Mouse (Mus musculus) lung, postnatal 0 days (tissue): ENCODE results near the gene Gse1.

Experiments
- CTCF ChIP-seq: IDR thresholded peaks from 2 replicates; pipeline ENCODE4 v1.5.1; 2016; ENCODE audit warnings: antibody characterized with exemption, mild to moderate bottlenecking
- EP300 ChIP-seq: IDR thresholded peaks from 2 replicates; pipeline ENCODE4 v1.6.1; 2016; ENCODE audit warnings: antibody characterized with exemption, mild to moderate bottlenecking, control low read depth

GRCm38 (mm10) chr8:120610824-120611223 lies 382.6 kb downstream of the Gse1 start:
- no peak for TF ChIP-seq CTCF
- no peak for TF ChIP-seq EP300
